Mouse (Mus musculus): ENCODE data around the gene Kcnj9. TPM values are rescaled to one million over a fixed set of nuclear protein-coding genes. Genes with fewer than 3 reads are reported as not detected.

Gene Kcnj9
- under 1 TPM; under 0.01 to 0.19 TPM for polyA plus RNA-seq (2012; fragmentation: generic; extraction: Trizol)

GRCm38 (mm10) chr1:172329131-172329530 is at the start of gene Kcnj9:
Kcnj9 (minus strand) TSS chr1:172329318.

GRCm38 (mm10) chr1:172376198-172376667 is 47.1 kb upstream of the Kcnj9 start, which contains the start of gene Pigm:
Pigm (plus strand) TSS chr1:172376546.

GRCm38 (mm10) chr1:172340729-172341321 is 11.7 kb upstream of the Kcnj9 start, which contains the start of gene Kcnj10:
Kcnj10 (plus strand) TSS chr1:172341210.

GRCm38 (mm10) chr1:172297611-172298537 is 31.2 kb downstream of the Kcnj9 start, which contains the start of gene Atp1a2:
Atp1a2 (minus strand) TSS chr1:172298064.

Other genes starting within 250 kb of the Kcnj9 start
- gene Copa, start 246.8 kb downstream of the Kcnj9 start, polyA plus RNA-seq (2012; fragmentation: generic; extraction: Trizol), result 100 to 1,000 TPM in 1 of 2 experiments, 10 to 100 TPM in 1; 49.1 to 154 TPM
- gene Ncstn, start 246.5 kb downstream of the Kcnj9 start, polyA plus RNA-seq (2012; fragmentation: generic; extraction: Trizol), result 10 to 100 TPM in 1 of 2 experiments, 1 to 10 TPM in 1; 9.3 to 52.9 TPM
- gene Pex19, start 202.6 kb downstream of the Kcnj9 start, polyA plus RNA-seq (2012; fragmentation: generic; extraction: Trizol), result 10 to 100 TPM; 22.3 to 50.0 TPM
- 10 to 100 TPM in 1 of 2 experiments, 1 to 10 TPM in 1; 8.8 to 50.5 TPM for gene Dcaf8, start 181.2 kb downstream of the Kcnj9 start, polyA plus RNA-seq (2012; fragmentation: generic; extraction: Trizol)
- 10 to 100 TPM; 38.3 to 71.0 TPM for gene Pea15a, start 122.5 kb downstream of the Kcnj9 start, polyA plus RNA-seq (2012; fragmentation: generic; extraction: Trizol)
- under 1 TPM; 0.02 to 0.40 TPM for gene Casq1, start 109.5 kb downstream of the Kcnj9 start, polyA plus RNA-seq (2012; fragmentation: generic; extraction: Trizol)
- not detected for gene Atp1a4, start 70.9 kb downstream of the Kcnj9 start, polyA plus RNA-seq (2012; fragmentation: generic; extraction: Trizol)
- 10 to 100 TPM; 24.5 to 59.9 TPM for gene Igsf8, start 67.7 kb downstream of the Kcnj9 start, polyA plus RNA-seq (2012; fragmentation: generic; extraction: Trizol)
- under 1 TPM in 1 of 2 experiments, not detected in 1; 0.02 TPM for gene Atp1a2, start 31.3 kb downstream of the Kcnj9 start, polyA plus RNA-seq (2012; fragmentation: generic; extraction: Trizol)
- under 1 TPM in 1 of 2 experiments, not detected in 1; 0.01 TPM for gene Kcnj10, start 11.9 kb upstream of the Kcnj9 start, polyA plus RNA-seq (2012; fragmentation: generic; extraction: Trizol)
- gene Pigm, start 47.2 kb upstream of the Kcnj9 start, polyA plus RNA-seq (2012; fragmentation: generic; extraction: Trizol), result 1 to 10 TPM in 1 of 2 experiments, under 1 TPM in 1; 0.43 to 1.8 TPM
- gene Slamf9, start 146.0 kb upstream of the Kcnj9 start, polyA plus RNA-seq (2012; fragmentation: generic; extraction: Trizol), result not detected
- 1 to 10 TPM in 1 of 2 experiments, under 1 TPM in 1; 0.41 to 3.1 TPM for gene Igsf9, start 152.5 kb upstream of the Kcnj9 start, polyA plus RNA-seq (2012; fragmentation: generic; extraction: Trizol)
- 100 to 1,000 TPM; 218 to 523 TPM for gene Tagln2, start 170.7 kb upstream of the Kcnj9 start, polyA plus RNA-seq (2012; fragmentation: generic; extraction: Trizol)
- gene Cfap45, start 191.5 kb upstream of the Kcnj9 start, polyA plus RNA-seq (2012; fragmentation: generic; extraction: Trizol), result under 1 TPM in 1 of 2 experiments, not detected in 1; 0.01 TPM
- under 1 TPM in 1 of 2 experiments, not detected in 1; 0.09 TPM for gene Vsig8, start 226.6 kb upstream of the Kcnj9 start, polyA plus RNA-seq (2012; fragmentation: generic; extraction: Trizol)